Mouse (Mus musculus): ENCODE results near the gene Nkx6-2.

- TF ChIP-seq POLR2A (IDR thresholded peaks at IDR 0.05; ENCODE audit: extremely low read depth, insufficient read depth, low read length) (no peak), CTCF (IDR thresholded peaks at IDR 0.05; ENCODE audit: low read depth, low read length) (no peak)
Observed at GRCm38 (mm10) chr7:139595311-139595710, 12.7 kb upstream of the Nkx6-2 start.

Data from liver, adult 2 months (tissue).